Mouse (Mus musculus): ENCODE data around the gene Ap2b1. TPM values are rescaled to one million over a fixed set of nuclear protein-coding genes. Genes with fewer than 3 reads are reported as not detected.
A peak's percentile ranks its signal among the peaks of the same experiment; 100 is the strongest.

The Ap2b1 gene
- total and polyA plus RNA-seq, 2 experiments: 16.3 to 25.4 TPM

DNA sequence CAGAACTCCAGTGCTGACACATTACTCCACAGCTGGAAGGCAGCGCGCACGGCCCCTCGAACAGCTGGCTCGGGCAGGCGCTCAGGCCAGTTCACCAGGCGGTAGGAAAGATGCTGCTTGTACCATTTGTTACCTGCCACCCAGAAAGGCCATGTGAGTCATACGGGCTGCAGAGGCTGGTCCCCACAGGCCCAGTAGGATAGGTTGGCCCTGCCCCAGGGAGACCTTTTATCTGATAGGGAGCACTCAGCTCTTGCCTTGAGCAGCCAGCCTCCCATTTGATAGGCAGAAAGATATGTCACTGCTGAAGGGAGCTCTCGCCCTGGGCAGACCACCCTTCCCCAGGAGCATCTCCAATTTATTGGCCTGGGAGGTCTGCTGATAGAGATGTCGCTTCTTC is 148.8 kb downstream of the Ap2b1 start:
- H3K79me2 ChIP-seq (ENCODE audit: control insufficient read depth, insufficient read depth, low read length): no peaks in the 10 kb centered on the region
- H3K4me1 ChIP-seq (ENCODE audit: control insufficient read depth, insufficient read depth, low read length): peaks cover 5% of the 10 kb centered on the region; the same call in 1 of the 2 replicates
- WGBS: 93% methylated on average over 10 of the region's 10 CpGs
- H3K27ac ChIP-seq (replicated peaks; ENCODE audit: insufficient read depth, low read depth, low read length): no peak overlapping the region
- H3K36me3 ChIP-seq (ENCODE audit: control insufficient read depth, insufficient read depth, low read length): no peaks in the 10 kb centered on the region
- no peak for TF ChIP-seq POLR2A (IDR thresholded peaks at IDR 0.05; ENCODE audit: extremely low read depth, insufficient read depth, low read length)
- no peak overlapping the region for H3K9ac ChIP-seq (ENCODE audit: low read depth, low read length)
- H3K4me3 ChIP-seq (ENCODE audit: insufficient read depth, low read depth, low read length): no peak overlapping the region
- H3K27me3 ChIP-seq (ENCODE audit: control insufficient read depth, insufficient read depth, low read length): 0 out of 2 replicates have a peak, but pooled peaks cover 2% of the 10 kb centered on the region
- DNase-seq (ENCODE audit: extremely low read depth, low read depth, low spot score): no peak

DNA sequence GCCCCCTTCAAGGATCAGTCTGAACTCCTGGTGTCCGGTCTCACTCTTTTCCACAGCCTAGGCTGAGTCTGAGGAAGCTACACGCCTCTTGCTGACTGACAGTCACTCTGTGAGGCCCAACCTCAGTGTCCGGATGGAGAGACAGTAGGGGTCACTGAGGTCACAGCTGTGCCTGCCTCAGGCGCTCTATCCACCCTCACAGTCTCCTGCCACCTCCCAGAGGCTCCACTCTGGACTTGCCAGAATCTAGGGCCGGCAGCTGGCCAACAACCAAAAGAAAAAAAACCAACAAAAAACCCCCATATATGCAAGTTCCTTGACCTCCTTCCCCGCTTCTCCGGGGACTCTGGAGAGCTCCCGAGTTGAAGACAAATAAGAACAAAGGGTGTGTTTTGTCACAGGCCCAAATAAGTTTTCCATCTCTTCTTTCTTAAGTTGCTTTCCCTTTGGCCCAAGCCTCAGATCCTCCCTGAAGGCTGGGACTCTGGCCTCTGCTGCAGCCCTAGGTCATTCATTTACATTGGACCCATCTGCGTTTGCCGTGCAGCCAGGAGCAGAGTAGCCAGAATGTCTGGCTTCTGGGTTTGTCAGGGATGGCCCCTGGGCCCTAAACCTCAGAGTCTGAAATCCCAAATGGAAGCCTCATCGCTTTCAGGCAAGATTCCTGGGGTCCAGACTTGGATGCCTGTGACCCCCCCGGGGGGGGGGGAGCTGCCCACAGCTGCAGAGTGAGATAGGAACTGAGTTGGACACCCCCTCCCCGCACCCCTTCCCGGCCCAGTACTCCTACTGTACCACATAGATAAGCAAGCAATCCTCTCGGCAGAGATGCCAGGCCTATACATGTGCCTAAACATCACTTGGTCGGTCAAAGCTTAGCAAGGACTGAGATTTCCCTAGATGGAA is 149.4 kb downstream of the Ap2b1 start:
- H3K9ac ChIP-seq (ENCODE audit: low read depth, low read length): no peak overlapping the region
- H3K27me3 ChIP-seq (ENCODE audit: control insufficient read depth, insufficient read depth, low read length): no peaks in the 10 kb centered on the region
- DNase-seq (ENCODE audit: extremely low read depth, low read depth, low spot score): no peak
- H3K79me2 ChIP-seq (ENCODE audit: control insufficient read depth, insufficient read depth, low read length): no peaks in the 10 kb centered on the region
- 60% methylated on average over 16 of the region's 16 CpGs for WGBS
- H3K36me3 ChIP-seq (ENCODE audit: control insufficient read depth, insufficient read depth, low read length): no peaks in the 10 kb centered on the region
- no peak overlapping the region for H3K4me3 ChIP-seq (ENCODE audit: insufficient read depth, low read depth, low read length)
- no peak for TF ChIP-seq POLR2A (IDR thresholded peaks at IDR 0.05; ENCODE audit: extremely low read depth, insufficient read depth, low read length)
- no peak for TF ChIP-seq CTCF (IDR thresholded peaks at IDR 0.05; ENCODE audit: low read depth, low read length)
- H3K4me1 ChIP-seq (ENCODE audit: control insufficient read depth, insufficient read depth, low read length): peaks cover 3% of the 10 kb centered on the region; the same call in 1 of the 2 replicates
- H3K27ac ChIP-seq (replicated peaks; ENCODE audit: insufficient read depth, low read depth, low read length): no peak overlapping the region

DNA sequence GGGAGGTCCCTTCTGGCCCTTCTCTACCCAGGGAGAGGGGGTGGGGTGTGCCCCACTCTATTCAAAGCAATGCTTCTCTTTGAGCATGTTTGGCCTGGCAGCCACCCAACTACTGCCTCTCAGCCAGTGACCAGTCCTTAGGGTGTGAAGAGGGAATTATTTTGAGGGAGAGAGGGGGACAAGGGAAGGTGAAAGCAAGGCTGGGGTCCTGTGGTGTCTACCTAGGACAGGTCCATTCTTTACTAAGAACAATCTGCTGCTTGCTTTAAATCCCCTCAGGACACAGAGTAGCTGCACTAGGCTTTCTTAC is 150.1 kb downstream of the Ap2b1 start:
- TF ChIP-seq CTCF (IDR thresholded peaks at IDR 0.05; ENCODE audit: low read depth, low read length) (no peak), POLR2A (IDR thresholded peaks at IDR 0.05; ENCODE audit: extremely low read depth, insufficient read depth, low read length) (no peak)
- Histone ChIP-seq H3K79me2 (ENCODE audit: control insufficient read depth, insufficient read depth, low read length) (no peaks in the 10 kb centered on the region), H3K36me3 (ENCODE audit: control insufficient read depth, insufficient read depth, low read length) (no peaks in the 10 kb centered on the region), H3K9ac (ENCODE audit: low read depth, low read length) (no peak overlapping the region), H3K27ac (replicated peaks; ENCODE audit: insufficient read depth, low read depth, low read length) (no peak overlapping the region), H3K4me1 (ENCODE audit: control insufficient read depth, insufficient read depth, low read length) (peaks cover 3% of the 10 kb centered on the region; the same call in 1 of the 2 replicates), H3K27me3 (ENCODE audit: control insufficient read depth, insufficient read depth, low read length) (no peaks in the 10 kb centered on the region), H3K4me3 (ENCODE audit: insufficient read depth, low read depth, low read length) (no peak overlapping the region)
- DNase-seq (ENCODE audit: extremely low read depth, low read depth, low spot score): no peak

GRCm38 (mm10) chr11:83449298-83449697 is 150.5 kb downstream of the Ap2b1 start:
- H3K27me3 ChIP-seq (ENCODE audit: control insufficient read depth, insufficient read depth, low read length): no peaks in the 10 kb centered on the region

GRCm38 (mm10) chr11:83450550-83450949 is 151.7 kb downstream of the Ap2b1 start:
- WGBS: 15% methylated on average over 1 of the region's 1 CpGs
- no peak overlapping the region for H3K27ac ChIP-seq (replicated peaks; ENCODE audit: insufficient read depth, low read depth, low read length)
- peak; percentile 47 for DNase-seq (ENCODE audit: extremely low read depth, low read depth, low spot score)
- H3K4me1 ChIP-seq (ENCODE audit: control insufficient read depth, insufficient read depth, low read length): peaks cover 3% of the 10 kb centered on the region; the same call in 1 of the 2 replicates
- H3K36me3 ChIP-seq (ENCODE audit: control insufficient read depth, insufficient read depth, low read length): no peaks in the 10 kb centered on the region
- no peaks in the 10 kb centered on the region for H3K79me2 ChIP-seq (ENCODE audit: control insufficient read depth, insufficient read depth, low read length)
- H3K27me3 ChIP-seq (ENCODE audit: control insufficient read depth, insufficient read depth, low read length): no peaks in the 10 kb centered on the region
- H3K9ac ChIP-seq (ENCODE audit: low read depth, low read length): no peak overlapping the region
- TF ChIP-seq POLR2A (IDR thresholded peaks at IDR 0.05; ENCODE audit: extremely low read depth, insufficient read depth, low read length) (no peak), CTCF (IDR thresholded peaks at IDR 0.05; ENCODE audit: low read depth, low read length) (no peak)
- H3K4me3 ChIP-seq (ENCODE audit: insufficient read depth, low read depth, low read length): no peak overlapping the region

More at GRCm38 (mm10) chr11:83449298-83449697, 150.5 kb downstream of the Ap2b1 start:
- no peak overlapping the region for H3K9ac ChIP-seq (ENCODE audit: low read depth, low read length)
- H3K36me3 ChIP-seq (ENCODE audit: control insufficient read depth, insufficient read depth, low read length): no peaks in the 10 kb centered on the region
- H3K27ac ChIP-seq (replicated peaks; ENCODE audit: insufficient read depth, low read depth, low read length): no peak overlapping the region
- no peaks in the 10 kb centered on the region for H3K79me2 ChIP-seq (ENCODE audit: control insufficient read depth, insufficient read depth, low read length)
- no peak for DNase-seq (ENCODE audit: extremely low read depth, low read depth, low spot score)
- H3K4me3 ChIP-seq (ENCODE audit: insufficient read depth, low read depth, low read length): no peak overlapping the region
- TF ChIP-seq CTCF (IDR thresholded peaks at IDR 0.05; ENCODE audit: low read depth, low read length) (no peak), POLR2A (IDR thresholded peaks at IDR 0.05; ENCODE audit: extremely low read depth, insufficient read depth, low read length) (no peak)
- 65% methylated on average over 4 of the region's 4 CpGs for WGBS
- peaks cover 3% of the 10 kb centered on the region; the same call in 1 of the 2 replicates for H3K4me1 ChIP-seq (ENCODE audit: control insufficient read depth, insufficient read depth, low read length)

GRCm38 (mm10) chr11:83451281-83451680 is 152.5 kb downstream of the Ap2b1 start:
- Histone ChIP-seq H3K4me3 (ENCODE audit: insufficient read depth, low read depth, low read length) (no peak overlapping the region), H3K36me3 (ENCODE audit: control insufficient read depth, insufficient read depth, low read length) (no peaks in the 10 kb centered on the region), H3K27ac (replicated peaks; ENCODE audit: insufficient read depth, low read depth, low read length) (no peak overlapping the region), H3K27me3 (ENCODE audit: control insufficient read depth, insufficient read depth, low read length) (no peaks in the 10 kb centered on the region), H3K9ac (ENCODE audit: low read depth, low read length) (no peak overlapping the region), H3K4me1 (ENCODE audit: control insufficient read depth, insufficient read depth, low read length) (peaks cover 3% of the 10 kb centered on the region; the same call in 1 of the 2 replicates), H3K79me2 (ENCODE audit: control insufficient read depth, insufficient read depth, low read length) (no peaks in the 10 kb centered on the region)
- WGBS: 87% methylated on average over 10 of the region's 10 CpGs
- no peak for DNase-seq (ENCODE audit: extremely low read depth, low read depth, low spot score)
- TF ChIP-seq POLR2A (IDR thresholded peaks at IDR 0.05; ENCODE audit: extremely low read depth, insufficient read depth, low read length) (no peak), CTCF (IDR thresholded peaks at IDR 0.05; ENCODE audit: low read depth, low read length) (no peak)

Data from liver, adult 2 months (tissue).